Mouse (Mus musculus) bone marrow, adult 2 months (tissue): Measurements from ENCODE around the gene Akap2. TPM values are rescaled to one million over a fixed set of nuclear protein-coding genes. Genes with fewer than 3 reads are reported as not detected.

ENCODE experiments used
- H3K27ac ChIP-seq: fragments of 200-500 bp; 2 replicates; pipeline ENCODE4 v1.5.1; 2012; ENCODE audit warnings: low read depth, mild to moderate bottlenecking, control low read depth, inconsistent platforms, low read length; ENCODE audit not compliant: control insufficient read depth, poor library complexity, insufficient read depth
- H3K4me1 ChIP-seq: fragments of 200-500 bp; 2 replicates; pipeline ENCODE4 v1.6.1; 2011; ENCODE audit warnings: low read length; ENCODE audit not compliant: control insufficient read depth, insufficient read depth
- H3K4me3 ChIP-seq: fragments of 200-500 bp; replicated peaks from 2 replicates; pipeline ENCODE3; 2011; ENCODE audit warnings: mild to moderate bottlenecking, low read depth, low read length, control low read depth; ENCODE audit not compliant: control insufficient read depth
- CTCF ChIP-seq: fragments of 200-500 bp; IDR thresholded peaks from 2 replicates; pipeline ENCODE4 v1.5.1; 2011; ENCODE audit warnings: low read length, control low read depth; ENCODE audit not compliant: control insufficient read depth, insufficient read depth
- POLR2A ChIP-seq: fragments of 200-500 bp; IDR thresholded peaks from 2 replicates; pipeline ENCODE4 v1.6.1; 2011; ENCODE audit warnings: low read depth, mild to moderate bottlenecking, control low read depth, low read length, borderline replicate concordance; ENCODE audit not compliant: control insufficient read depth
- WGBS: fragments of 180-500 bp; shearing (Covaris S2); methylation state at CpG from one replicate; pipeline ENCODE4 v1.1.7; 2018; 5-methylcytosine and 5-hydroxymethylcytosine counted together
- polyA plus RNA-seq: library from polyadenylated mRNA; stranded (reverse); fragments of >200 nt; gene quantifications from 2 replicates; pipeline ENCODE4 v1.2.4, GENCODE M21; 2011; ENCODE audit warnings: low replicate concordance; ENCODE audit not compliant: missing spikeins, insufficient read depth, insufficient read length

Akap2 gene
- polyA plus RNA-seq, 1 experiment: 4.0 TPM

GRCm38 (mm10) chr4:57860204-57860611 is 142.8 kb downstream of the Akap2 start:
- TF ChIP-seq CTCF: no peak
- no peak for TF ChIP-seq POLR2A
- Histone ChIP-seq H3K4me1 (no peaks in the 10 kb centered on the region), H3K27ac (no peak overlapping the region), H3K4me3 (no peak overlapping the region)
- 36% methylated on average over 6 of the region's 6 CpGs for WGBS

DNA sequence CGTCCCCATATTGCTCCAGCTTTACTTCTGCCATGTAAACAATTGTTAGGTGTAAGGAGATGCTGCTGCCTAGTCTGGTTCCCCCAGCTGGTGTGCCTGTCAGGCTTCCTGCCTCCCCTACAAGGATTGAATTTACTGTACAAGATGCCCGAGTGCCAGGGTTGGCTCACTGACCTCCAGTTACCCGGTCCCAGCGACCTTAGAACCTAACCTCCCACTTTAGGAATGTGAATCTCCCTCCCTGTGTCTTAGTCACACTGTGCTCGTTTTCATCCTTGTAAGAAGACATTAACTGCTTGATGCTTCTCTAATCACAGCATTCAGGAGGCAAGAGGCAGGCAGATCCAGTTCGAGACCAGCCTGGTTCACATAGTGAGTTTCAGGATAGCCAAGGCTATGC is 143.7 kb downstream of the Akap2 start:
- 54% methylated on average over 6 of the region's 6 CpGs for WGBS
- Histone ChIP-seq H3K4me1 (peaks cover 1% of the 10 kb centered on the region; the same call in 1 of the 2 replicates), H3K27ac (no peak overlapping the region), H3K4me3 (no peak overlapping the region)
- TF ChIP-seq CTCF (no peak), POLR2A (no peak)

- Histone ChIP-seq H3K4me3 (no peak overlapping the region), H3K27ac (no peak overlapping the region), H3K4me1 (peaks cover 1% of the 10 kb centered on the region; the same call in 1 of the 2 replicates)
- WGBS: 10% methylated on average over 8 of the region's 8 CpGs
- TF ChIP-seq CTCF (no peak), POLR2A (no peak)
Measured at GRCm38 (mm10) chr4:57861856-57862255, 144.4 kb downstream of the Akap2 start.

DNA sequence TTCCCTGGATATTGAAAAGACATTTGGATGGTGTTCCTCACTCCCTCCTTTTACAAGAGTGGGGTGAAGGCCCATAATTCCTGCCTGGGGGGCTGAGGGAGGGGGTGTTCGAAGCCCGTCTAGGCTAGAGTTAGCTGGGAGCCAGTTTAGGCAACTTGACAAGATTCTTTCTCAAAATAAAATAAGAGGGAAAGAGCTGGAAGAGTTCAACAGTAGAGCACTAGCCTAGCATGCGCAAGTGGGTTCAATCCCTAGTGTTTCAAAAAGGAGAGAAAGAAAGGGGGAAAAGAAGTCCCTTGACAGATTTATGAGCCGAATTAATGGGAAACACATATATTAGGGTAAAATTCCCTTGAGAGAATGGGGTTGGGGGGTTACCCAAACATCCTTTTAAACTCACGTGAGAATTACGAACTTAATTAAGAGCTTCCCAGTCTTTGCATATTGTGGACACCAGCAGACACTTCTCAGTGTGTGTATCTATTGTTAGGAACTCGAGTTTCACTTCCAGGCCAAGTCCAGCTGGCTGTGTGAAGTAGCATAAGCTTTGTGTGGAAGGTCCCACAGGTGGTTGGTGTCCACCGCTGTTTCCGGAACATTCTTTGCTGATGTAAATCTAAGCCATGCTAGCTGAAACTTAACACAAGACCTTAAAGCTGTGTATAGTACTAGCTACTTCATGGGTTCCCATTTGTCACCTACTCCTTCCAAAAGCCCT is 145.0 kb downstream of the Akap2 start:
- peaks cover 1% of the 10 kb centered on the region for H3K4me1 ChIP-seq
- TF ChIP-seq POLR2A: no peak
- no peak for TF ChIP-seq CTCF
- H3K4me3 ChIP-seq: no peak overlapping the region
- H3K27ac ChIP-seq: no peak overlapping the region
- 45% methylated on average over 9 of the region's 9 CpGs for WGBS

DNA sequence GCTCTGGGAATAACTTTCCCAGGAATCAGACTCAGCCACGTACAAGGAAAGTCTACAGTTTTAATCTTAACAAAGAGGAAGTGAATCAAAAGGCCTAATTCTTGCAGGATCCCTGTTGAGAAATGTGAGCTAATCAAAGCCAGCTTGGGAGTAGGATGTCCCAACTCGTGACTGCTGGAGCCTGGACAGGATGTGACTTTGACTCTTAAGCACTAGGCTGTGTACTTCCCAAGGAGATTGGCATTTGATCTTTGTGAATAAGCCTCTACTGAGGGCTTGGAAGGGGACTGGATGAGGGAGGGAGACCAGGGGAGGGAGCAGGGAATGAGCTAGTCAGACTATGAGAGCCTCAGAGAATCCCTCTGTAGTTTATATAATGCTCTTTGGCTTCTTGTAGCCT is 148.6 kb downstream of the Akap2 start:
- 2% methylated on average over 2 of the region's 2 CpGs for WGBS
- Histone ChIP-seq H3K4me3 (no peak overlapping the region), H3K27ac (no peak overlapping the region), H3K4me1 (peaks cover 1% of the 10 kb centered on the region)
- TF ChIP-seq CTCF (no peak), POLR2A (no peak)

DNA sequence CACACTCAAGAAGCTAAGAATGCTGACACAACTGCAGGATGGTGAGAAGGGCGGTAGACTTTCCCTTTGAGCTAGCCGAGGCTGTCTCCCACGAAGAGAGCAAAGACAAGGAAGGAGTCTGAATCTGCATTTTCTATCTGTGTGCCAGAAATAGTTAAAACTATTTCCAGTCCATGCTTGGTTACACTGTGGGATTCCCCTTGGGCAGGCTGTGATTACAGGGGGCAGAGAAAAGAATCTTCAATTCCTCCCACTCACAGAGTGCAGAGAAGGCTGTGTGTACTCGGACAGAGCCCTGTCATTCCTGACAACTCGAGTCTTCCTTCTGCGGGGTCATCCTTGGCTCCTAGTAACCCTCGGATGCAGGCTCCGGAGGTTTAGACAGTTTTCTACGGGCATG is 149.5 kb downstream of the Akap2 start:
- TF ChIP-seq CTCF: no peak
- no peak for TF ChIP-seq POLR2A
- Histone ChIP-seq H3K4me1 (peaks cover 1% of the 10 kb centered on the region), H3K4me3 (no peak overlapping the region), H3K27ac (peak overlapping the region; percentile 53; the same call in 1 of the 2 replicates)
- 56% methylated on average over 9 of the region's 9 CpGs for whole genome bisulfite sequencing

- 1% methylated on average over 10 of the region's 10 CpGs for WGBS
- Histone ChIP-seq H3K4me1 (peaks cover 1% of the 10 kb centered on the region), H3K4me3 (no peak overlapping the region), H3K27ac (no peak overlapping the region)
- TF ChIP-seq CTCF (no peak), POLR2A (no peak)
Measured at GRCm38 (mm10) chr4:57867454-57867853, 150.0 kb downstream of the Akap2 start.

GRCm38 (mm10) chr4:57879137-57879536 is 161.7 kb downstream of the Akap2 start:
- no peak overlapping the region for H3K4me3 ChIP-seq
- no peak for TF ChIP-seq POLR2A
- 80% methylated on average over 5 of the region's 5 CpGs for whole genome bisulfite sequencing
- H3K27ac ChIP-seq: no peak overlapping the region
- peaks cover 2% of the 10 kb centered on the region; the same call in 1 of the 2 replicates for H3K4me1 ChIP-seq
